Mouse (Mus musculus): ENCODE data around the gene Chtop. TPM values are rescaled to one million over a fixed set of nuclear protein-coding genes. Genes with fewer than 3 reads are reported as not detected.

Chtop gene
- polyA plus RNA-seq (2015; fragmentation: Nextera tagmentation; extraction: Ambion mirVana), result 65.8 and 72.5 TPM in 2 replicates

DNA sequence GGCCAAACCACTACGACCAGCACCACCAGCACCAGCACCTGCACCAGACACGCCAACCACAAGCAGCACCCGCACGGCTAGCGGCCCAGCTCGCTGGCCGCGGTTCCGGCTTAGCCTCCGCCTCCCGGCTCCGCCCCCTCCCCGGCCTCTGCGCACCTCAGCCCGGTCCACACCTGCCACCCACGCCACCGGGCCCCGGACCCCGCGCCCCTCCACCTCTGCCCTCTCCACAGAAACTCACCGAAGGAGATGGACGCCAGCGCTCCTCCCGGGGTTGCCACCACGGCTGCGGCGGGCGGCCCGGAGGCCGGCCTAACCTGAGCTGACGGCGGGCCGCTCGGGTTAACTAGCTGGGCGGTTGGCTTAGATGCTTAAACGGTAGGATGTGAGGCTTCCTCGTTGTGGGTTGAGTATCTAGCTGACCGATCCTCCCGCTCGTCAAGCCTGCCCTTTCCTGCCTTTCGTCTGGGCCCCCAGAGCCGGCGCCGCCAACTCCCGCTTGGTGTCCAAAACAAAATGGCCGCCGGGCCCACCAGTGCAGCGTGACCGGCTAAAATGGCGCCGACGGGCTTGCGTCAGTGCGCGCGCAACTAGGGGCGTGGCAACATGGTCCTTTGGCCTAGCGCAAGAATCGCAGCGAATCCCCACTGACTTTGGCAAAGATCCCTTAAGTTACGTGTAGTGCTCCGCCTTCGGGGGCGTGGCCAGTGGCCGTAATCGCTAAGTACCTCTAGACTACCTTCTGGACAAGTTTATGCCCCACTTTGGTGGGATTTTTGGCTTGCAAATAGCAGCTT lies at the start of gene Chtop:
Gene Chtop, minus strand, starts transcription at position 549 of the 797 bp plus-strand sequence.
- peak within 1 kb of the TSS; percentile 93 for H3K27ac ChIP-seq
- H3K9ac ChIP-seq, result peak within 1 kb of the TSS; percentile 97
- no peaks in the 10 kb centered on the region for H3K9me3 ChIP-seq (replicated peaks)
- H3K36me3 ChIP-seq, result peaks cover 36% of the 10 kb centered on the region
- H3K4me2 ChIP-seq, result peak within 1 kb of the TSS; percentile 91
- peak; percentile 89 for ATAC-seq (ENCODE audit: low read depth)
- peaks cover 8% of the 10 kb centered on the region; the same call in 1 of the 2 replicates for H3K27me3 ChIP-seq
- peak; percentile 99 for DNase-seq
- H3K4me3 ChIP-seq (replicated peaks), result peak within 1 kb of the TSS; percentile 93
- peaks cover 32% of the 10 kb centered on the region for H3K4me1 ChIP-seq (replicated peaks)
- under 1% methylated on average over 66 of the region's 66 CpGs for WGBS (ENCODE audit: insufficient replicate concordance)

- Histone ChIP-seq H3K4me1 (replicated peaks) (no peaks in the 10 kb centered on the region), H3K9ac (no peak overlapping the region), H3K4me3 (replicated peaks) (no peak overlapping the region), H3K36me3 (no peaks in the 10 kb centered on the region), H3K27ac (no peak overlapping the region), H3K9me3 (replicated peaks) (no peaks in the 10 kb centered on the region), H3K27me3 (no peaks in the 10 kb centered on the region), H3K4me2 (no peak overlapping the region)
- 63% methylated on average over 5 of the region's 5 CpGs for WGBS (ENCODE audit: insufficient replicate concordance)
- DNase-seq (no peak), ATAC-seq (ENCODE audit: low read depth) (no peak)
These were observed 46.7 kb upstream of the Chtop start for GRCm38 (mm10) chr3:90555954-90556353.

GRCm38 (mm10) chr3:90552231-90552630 lies 42.9 kb upstream of the Chtop start:
- 54% methylated on average over 2 of the region's 2 CpGs for WGBS (ENCODE audit: insufficient replicate concordance)

DNA sequence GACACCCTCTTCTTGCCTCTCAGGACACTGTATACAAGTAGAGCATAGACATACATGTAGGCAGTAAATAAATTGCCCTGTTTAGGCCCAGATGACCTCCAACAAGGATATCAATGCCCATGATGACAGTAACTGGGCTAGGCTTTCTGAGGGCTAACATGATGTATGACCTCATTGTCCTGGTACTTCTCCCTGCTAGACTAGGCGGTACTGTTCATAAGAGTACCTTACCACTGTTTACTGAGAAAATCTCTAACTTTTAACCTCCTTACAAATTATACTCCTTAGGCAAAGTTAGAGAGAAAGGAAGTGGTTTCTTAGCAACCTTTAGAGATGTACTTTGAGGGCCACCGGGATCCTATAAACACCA lies 41.1 kb upstream of the Chtop start:
- no peak overlapping the region for H3K27ac ChIP-seq
- no peak overlapping the region for H3K4me2 ChIP-seq
- no peaks in the 10 kb centered on the region for H3K4me1 ChIP-seq (replicated peaks)
- H3K9ac ChIP-seq, result no peak overlapping the region
- 71% methylated on average over 2 of the region's 2 CpGs for WGBS (ENCODE audit: insufficient replicate concordance)
- no peaks in the 10 kb centered on the region for H3K36me3 ChIP-seq
- H3K9me3 ChIP-seq (replicated peaks), result no peaks in the 10 kb centered on the region
- ATAC-seq (ENCODE audit: low read depth) (no peak), DNase-seq (no peak)
- H3K27me3 ChIP-seq, result no peaks in the 10 kb centered on the region
- H3K4me3 ChIP-seq (replicated peaks), result no peak overlapping the region

More at GRCm38 (mm10) chr3:90552231-90552630, 42.9 kb upstream of the Chtop start:
- DNase-seq (no peak), ATAC-seq (ENCODE audit: low read depth) (no peak)
- H3K4me2 ChIP-seq, result no peak overlapping the region
- H3K27me3 ChIP-seq, result no peaks in the 10 kb centered on the region
- H3K36me3 ChIP-seq, result no peaks in the 10 kb centered on the region
- no peak overlapping the region for H3K27ac ChIP-seq
- no peaks in the 10 kb centered on the region for H3K9me3 ChIP-seq (replicated peaks)
- no peaks in the 10 kb centered on the region for H3K4me1 ChIP-seq (replicated peaks)
- H3K9ac ChIP-seq, result no peak overlapping the region
- H3K4me3 ChIP-seq (replicated peaks), result no peak overlapping the region

- H3K4me2 ChIP-seq, result no peak overlapping the region
- H3K9me3 ChIP-seq (replicated peaks), result no peaks in the 10 kb centered on the region
These were observed 40.5 kb upstream of the Chtop start for GRCm38 (mm10) chr3:90549676-90550420.

GRCm38 (mm10) chr3:90540904-90541303 lies 31.6 kb upstream of the Chtop start:
- no peaks in the 10 kb centered on the region for H3K9me3 ChIP-seq (replicated peaks)
- no peak for DNase-seq
- no peak overlapping the region for H3K9ac ChIP-seq
- H3K4me1 ChIP-seq (replicated peaks), result no peaks in the 10 kb centered on the region
- H3K27me3 ChIP-seq, result no peaks in the 10 kb centered on the region
- H3K4me3 ChIP-seq (replicated peaks), result no peak overlapping the region
- H3K4me2 ChIP-seq, result no peak overlapping the region
- WGBS (ENCODE audit: insufficient replicate concordance), result 76% methylated on average over 4 of the region's 4 CpGs
- no peaks in the 10 kb centered on the region for H3K36me3 ChIP-seq
- H3K27ac ChIP-seq, result no peak overlapping the region
- no peak for ATAC-seq (ENCODE audit: low read depth)

More at GRCm38 (mm10) chr3:90549676-90550420, 40.5 kb upstream of the Chtop start:
- Histone ChIP-seq H3K9ac (no peak overlapping the region), H3K36me3 (no peaks in the 10 kb centered on the region), H3K4me1 (replicated peaks) (no peaks in the 10 kb centered on the region), H3K27me3 (no peaks in the 10 kb centered on the region), H3K27ac (no peak overlapping the region), H3K4me3 (replicated peaks) (no peak overlapping the region)
- DNase-seq (no peak), ATAC-seq (ENCODE audit: low read depth) (no peak)
- WGBS (ENCODE audit: insufficient replicate concordance), result 53% methylated on average over 5 of the region's 5 CpGs

DNA sequence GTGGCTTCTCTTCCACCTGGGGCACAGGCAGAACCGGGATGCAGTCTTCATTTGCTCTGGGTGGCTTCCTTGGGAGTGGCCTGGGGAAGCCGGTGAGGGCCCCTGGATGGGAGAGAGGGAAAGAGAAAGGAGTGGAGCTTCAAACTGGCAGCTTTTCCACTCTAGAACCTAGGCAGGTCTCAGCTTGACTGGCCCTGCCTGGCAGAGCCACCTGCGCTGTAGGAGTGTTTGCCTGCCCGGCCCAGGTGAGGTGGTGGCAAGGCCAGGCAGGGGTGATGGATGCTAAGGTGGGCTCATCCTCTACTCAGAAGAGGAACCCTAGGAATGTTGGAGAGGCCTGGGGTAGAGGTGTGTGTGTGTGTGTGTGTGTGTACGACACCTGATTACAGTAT lies 28.6 kb upstream of the Chtop start:
- no peaks in the 10 kb centered on the region for H3K36me3 ChIP-seq
- peak overlapping the region; percentile 36 for H3K4me3 ChIP-seq (replicated peaks)
- WGBS (ENCODE audit: insufficient replicate concordance), result 54% methylated on average over 5 of the region's 5 CpGs
- ATAC-seq (ENCODE audit: low read depth) (no peak; the same call in 1 of the 2 replicates), DNase-seq (no peak)
- H3K27me3 ChIP-seq, result no peaks in the 10 kb centered on the region
- peak overlapping the region; percentile 46 for H3K4me2 ChIP-seq
- H3K9ac ChIP-seq, result peak overlapping the region; percentile 33; the same call in 1 of the 2 replicates
- H3K4me1 ChIP-seq (replicated peaks), result no peaks in the 10 kb centered on the region
- no peaks in the 10 kb centered on the region for H3K9me3 ChIP-seq (replicated peaks)
- H3K27ac ChIP-seq, result no peak overlapping the region

- 45% methylated on average over 10 of the region's 10 CpGs for WGBS (ENCODE audit: insufficient replicate concordance)
- H3K4me1 ChIP-seq (replicated peaks), result no peaks in the 10 kb centered on the region
- H3K36me3 ChIP-seq, result no peaks in the 10 kb centered on the region
- peak within 1 kb of the TSS; percentile 36 for H3K4me3 ChIP-seq (replicated peaks)
- DNase-seq, result no peak
- peak within 1 kb of the TSS; percentile 33; the same call in 1 of the 2 replicates for H3K9ac ChIP-seq
- peak within 1 kb of the TSS; percentile 46 for H3K4me2 ChIP-seq
- H3K27me3 ChIP-seq, result no peaks in the 10 kb centered on the region
- no peak within 1 kb of the TSS; the same call in 1 of the 2 replicates for H3K27ac ChIP-seq
- peak; percentile 73 for ATAC-seq (ENCODE audit: low read depth)
- no peaks in the 10 kb centered on the region for H3K9me3 ChIP-seq (replicated peaks)
These were observed 28.0 kb upstream of the Chtop start, which contains the start of gene S100a16 for GRCm38 (mm10) chr3:90537141-90537904. S100a16 (plus strand) TSS chr3:90537254.

DNA sequence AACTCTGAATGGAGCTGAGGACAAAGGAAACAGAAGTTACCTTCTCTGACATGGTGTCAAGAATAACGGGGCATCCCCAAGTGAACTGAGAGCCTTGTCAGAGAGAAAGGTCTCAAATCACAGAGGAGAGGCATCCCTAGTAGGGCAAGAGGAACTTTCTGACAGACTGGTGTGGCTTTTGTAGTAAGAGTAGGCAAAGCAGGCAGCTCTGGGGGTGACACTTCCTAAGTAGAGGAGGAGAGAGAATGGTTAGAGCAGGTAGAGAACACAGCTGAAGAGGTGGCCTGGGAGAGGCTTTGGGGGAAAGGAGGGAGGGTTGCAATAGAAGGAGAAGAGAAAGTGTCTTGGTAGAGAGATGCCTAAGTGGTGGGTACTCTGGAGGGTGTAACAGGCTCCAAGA lies 26.1 kb upstream of the Chtop start:
- DNase-seq (no peak), ATAC-seq (ENCODE audit: low read depth) (no peak)
- WGBS (ENCODE audit: insufficient replicate concordance), result 29% methylated on average over 1 of the region's 1 CpGs
- no peak overlapping the region for H3K4me2 ChIP-seq
- H3K9me3 ChIP-seq (replicated peaks), result no peaks in the 10 kb centered on the region
- H3K27me3 ChIP-seq, result no peaks in the 10 kb centered on the region
- H3K36me3 ChIP-seq, result no peaks in the 10 kb centered on the region
- H3K4me1 ChIP-seq (replicated peaks), result no peaks in the 10 kb centered on the region
- no peak overlapping the region for H3K9ac ChIP-seq
- H3K27ac ChIP-seq, result no peak overlapping the region
- no peak overlapping the region for H3K4me3 ChIP-seq (replicated peaks)

DNA sequence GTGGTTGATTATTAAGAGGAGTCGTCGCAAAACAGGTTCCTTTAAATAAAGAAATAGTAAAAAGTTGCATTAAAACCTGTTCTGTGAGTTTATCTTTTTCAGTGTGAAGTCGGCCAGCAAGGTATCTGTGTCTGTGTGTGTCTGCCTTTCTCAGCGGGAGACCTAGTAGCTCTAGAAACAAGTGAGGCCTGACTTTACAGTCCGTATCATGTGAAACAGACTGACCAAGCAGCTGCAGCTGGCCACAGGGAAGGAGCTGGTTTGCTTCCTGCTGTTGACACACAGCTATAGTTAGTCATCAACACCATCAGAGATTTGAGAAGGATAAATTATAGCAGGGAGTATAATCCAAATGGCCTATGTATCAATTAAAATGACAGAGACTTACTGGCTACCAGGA lies 22.4 kb upstream of the Chtop start:
- H3K4me2 ChIP-seq, result no peak overlapping the region
- no peak overlapping the region for H3K9ac ChIP-seq
- H3K27me3 ChIP-seq, result no peaks in the 10 kb centered on the region
- ATAC-seq (ENCODE audit: low read depth), result no peak
- H3K4me1 ChIP-seq (replicated peaks), result no peaks in the 10 kb centered on the region
- no peak overlapping the region for H3K4me3 ChIP-seq (replicated peaks)
- 56% methylated on average over 5 of the region's 5 CpGs for WGBS (ENCODE audit: insufficient replicate concordance)
- no peaks in the 10 kb centered on the region for H3K9me3 ChIP-seq (replicated peaks)
- no peak for DNase-seq
- H3K36me3 ChIP-seq, result no peaks in the 10 kb centered on the region
- H3K27ac ChIP-seq, result no peak overlapping the region

DNA sequence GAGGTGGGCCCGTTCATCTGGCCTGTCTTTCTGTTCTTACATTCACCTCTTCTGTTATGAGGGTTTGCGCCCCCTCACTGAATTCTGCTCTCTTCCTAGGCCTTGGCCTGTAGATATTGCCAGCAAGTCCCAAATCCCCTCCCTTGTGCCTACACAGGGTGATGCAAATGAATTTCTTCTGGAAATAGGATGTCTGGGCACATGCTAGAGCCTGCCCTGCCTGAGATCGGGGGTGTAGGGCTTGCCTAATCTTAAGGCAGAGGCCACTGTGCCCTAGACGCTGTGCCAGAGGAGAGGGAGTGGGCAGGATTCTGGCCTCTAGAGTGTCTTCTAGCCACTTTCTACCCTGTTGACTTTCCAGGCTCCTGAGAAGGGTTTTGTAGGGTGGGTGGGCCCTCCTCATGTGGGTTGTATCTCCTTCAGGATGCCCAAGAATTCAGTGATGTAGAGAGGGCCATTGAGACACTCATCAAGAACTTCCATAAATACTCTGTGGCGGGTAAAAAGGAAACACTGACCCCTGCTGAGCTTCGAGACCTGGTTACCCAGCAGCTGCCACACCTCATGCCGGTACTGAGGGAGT lies 18.1 kb upstream of the Chtop start:
- no peak overlapping the region for H3K4me2 ChIP-seq
- ATAC-seq (ENCODE audit: low read depth) (no peak), DNase-seq (no peak)
- H3K4me1 ChIP-seq (replicated peaks), result no peaks in the 10 kb centered on the region
- H3K27me3 ChIP-seq, result no peaks in the 10 kb centered on the region
- no peaks in the 10 kb centered on the region for H3K9me3 ChIP-seq (replicated peaks)
- no peak overlapping the region for H3K4me3 ChIP-seq (replicated peaks)
- WGBS (ENCODE audit: insufficient replicate concordance), result 65% methylated on average over 7 of the region's 7 CpGs
- no peaks in the 10 kb centered on the region for H3K36me3 ChIP-seq
- no peak overlapping the region for H3K27ac ChIP-seq
- H3K9ac ChIP-seq, result no peak overlapping the region
